Mouse (Mus musculus) small intestine, adult 2 months (tissue): ENCODE data around the gene Eci1. TPM values are rescaled to one million over a fixed set of nuclear protein-coding genes. Genes with fewer than 3 reads are reported as not detected.

Experiments used
- H3K27ac ChIP-seq: fragments of 200-500 bp; 2 replicates; pipeline ENCODE4 v1.5.1; 2012; ENCODE audit warnings: low read depth, low read length, control low read depth, inconsistent platforms; ENCODE audit not compliant: insufficient read depth
- H3K27me3 ChIP-seq: fragments of 200-500 bp; 2 replicates; pipeline ENCODE4 v1.6.1; 2012; ENCODE audit warnings: mild to moderate bottlenecking, moderate library complexity, low read length, inconsistent platforms; ENCODE audit not compliant: control insufficient read depth, insufficient read depth
- H3K36me3 ChIP-seq: fragments of 200-500 bp; 2 replicates; pipeline ENCODE4 v1.6.1; 2012; ENCODE audit warnings: mild to moderate bottlenecking, low read length, control low read depth, inconsistent platforms; ENCODE audit not compliant: control insufficient read depth, insufficient read depth
- H3K4me1 ChIP-seq: fragments of 200-500 bp; 2 replicates; pipeline ENCODE4 v1.6.1; 2012; ENCODE audit warnings: low read length, inconsistent platforms, mixed read lengths; ENCODE audit not compliant: control insufficient read depth, insufficient read depth, insufficient read length
- H3K4me3 ChIP-seq: fragments of 200-500 bp; 2 replicates; pipeline ENCODE4 v1.5.1; 2012; ENCODE audit warnings: low read depth, mild to moderate bottlenecking, control low read depth, inconsistent platforms, low read length, moderate library complexity
- CTCF ChIP-seq: fragments of 200-500 bp; IDR thresholded peaks from 2 replicates; pipeline ENCODE4 v1.5.1; 2012; ENCODE audit warnings: low read depth, mild to moderate bottlenecking, control low read depth, inconsistent platforms, low read length, moderate library complexity, mixed read lengths; ENCODE audit not compliant: insufficient replicate concordance, insufficient read length; ENCODE audit errors: extremely low read depth
- POLR2A ChIP-seq: fragments of 200-500 bp; IDR thresholded peaks from 2 replicates; pipeline ENCODE4 v1.6.1; 2012; ENCODE audit warnings: low read depth, mild to moderate bottlenecking, control low read depth, inconsistent platforms, low read length, moderate library complexity
- WGBS: fragments of 180-500 bp; shearing (Covaris S2); methylation state at CpG from one replicate; pipeline ENCODE4 v1.1.7; 2018; 5-methylcytosine and 5-hydroxymethylcytosine counted together
- polyA plus RNA-seq: library from polyadenylated mRNA; depleted of rRNA; stranded (reverse); fragments of >200 nt; gene quantifications from 2 replicates; pipeline ENCODE4 v1.2.3, GENCODE M21; 2012; rRNA removed

Eci1 gene
- polyA plus RNA-seq = 52.7 and 97.7 TPM in 2 replicates

DNA sequence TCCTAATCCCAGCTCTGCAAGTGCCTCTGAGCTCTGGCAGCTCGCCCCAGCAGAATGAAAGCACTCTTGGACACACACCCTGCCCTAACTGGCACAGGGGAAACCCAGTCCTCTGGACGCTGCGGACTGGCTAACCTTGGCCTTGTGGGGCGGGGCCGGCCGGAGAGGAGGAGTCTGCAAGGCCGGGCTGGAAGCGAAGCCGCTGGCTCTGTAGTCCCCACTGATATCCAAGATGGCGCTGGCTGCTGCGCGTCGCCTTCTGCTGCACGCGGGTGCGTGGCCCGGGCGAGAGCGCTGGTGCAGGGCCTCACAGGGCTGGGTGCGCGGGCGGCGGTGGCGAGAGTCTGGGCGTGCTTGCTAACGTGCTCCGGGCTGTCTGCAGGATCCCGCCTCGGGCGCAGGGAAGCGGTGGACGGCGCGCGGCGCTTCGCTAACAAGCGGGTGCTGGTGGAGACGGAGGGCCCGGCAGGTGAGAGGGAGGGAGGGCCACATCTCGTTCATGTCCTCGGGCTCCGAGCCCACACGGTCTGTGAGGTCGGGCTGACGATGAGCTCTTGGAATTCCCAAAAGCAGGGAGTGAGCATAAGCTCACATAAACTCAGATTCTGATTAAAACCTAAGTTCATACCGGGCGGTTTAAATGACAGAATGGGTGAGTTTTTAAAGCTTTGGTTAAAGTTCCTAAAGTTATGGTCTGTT, at the start of gene Eci1:
Gene Eci1 (plus strand): TSS at position 171 of the 699 bp plus-strand sequence.
- under 1% methylated on average over 48 of the region's 48 CpGs for WGBS
- peak within 1 kb of the TSS; percentile 96 for H3K27ac ChIP-seq
- peak; percentile 94 for TF ChIP-seq POLR2A
- TF ChIP-seq CTCF = peak; percentile 12; the same call in 1 of the 2 replicates
- H3K27me3 ChIP-seq = no peaks in the 10 kb centered on the region
- H3K4me1 ChIP-seq = peaks cover 3% of the 10 kb centered on the region
- peak within 1 kb of the TSS; percentile 100 for H3K4me3 ChIP-seq
- peaks cover 31% of the 10 kb centered on the region for H3K36me3 ChIP-seq

- TF ChIP-seq CTCF = no peak
- TF ChIP-seq POLR2A = no peak
- Histone ChIP-seq H3K27me3 (no peaks in the 10 kb centered on the region), H3K36me3 (peaks cover 37% of the 10 kb centered on the region), H3K27ac (no peak overlapping the region), H3K4me3 (no peak overlapping the region), H3K4me1 (no peaks in the 10 kb centered on the region)
- 77% methylated on average over 2 of the region's 2 CpGs for WGBS
These were observed 47.9 kb upstream of the Eci1 start for GRCm38 (mm10) chr17:24378496-24378895.

- Histone ChIP-seq H3K36me3 (peaks cover 40% of the 10 kb centered on the region), H3K4me1 (no peaks in the 10 kb centered on the region), H3K27ac (no peak overlapping the region), H3K27me3 (no peaks in the 10 kb centered on the region), H3K4me3 (no peak overlapping the region)
- 49% methylated on average over 8 of the region's 8 CpGs for WGBS
- TF ChIP-seq POLR2A = no peak
- no peak for TF ChIP-seq CTCF
These were observed 42.7 kb upstream of the Eci1 start for GRCm38 (mm10) chr17:24383789-24384188.

GRCm38 (mm10) chr17:24388711-24389110, 37.7 kb upstream of the Eci1 start:
- no peak overlapping the region for H3K27ac ChIP-seq
- H3K27me3 ChIP-seq = no peaks in the 10 kb centered on the region
- peaks cover 26% of the 10 kb centered on the region for H3K36me3 ChIP-seq
- WGBS = 93% methylated on average over 5 of the region's 5 CpGs
- no peak overlapping the region for H3K4me3 ChIP-seq
- no peaks in the 10 kb centered on the region; the same call in 1 of the 2 replicates for H3K4me1 ChIP-seq
- TF ChIP-seq CTCF (no peak), POLR2A (no peak)

GRCm38 (mm10) chr17:24389865-24390264, 36.6 kb upstream of the Eci1 start:
- WGBS = 4% methylated on average over 2 of the region's 2 CpGs
- H3K36me3 ChIP-seq = peaks cover 25% of the 10 kb centered on the region
- TF ChIP-seq POLR2A (no peak), CTCF (peak; percentile 60; the same call in 1 of the 2 replicates)
- H3K4me3 ChIP-seq = no peak overlapping the region
- no peak overlapping the region for H3K27ac ChIP-seq
- no peaks in the 10 kb centered on the region for H3K27me3 ChIP-seq
- no peaks in the 10 kb centered on the region; the same call in 1 of the 2 replicates for H3K4me1 ChIP-seq

DNA sequence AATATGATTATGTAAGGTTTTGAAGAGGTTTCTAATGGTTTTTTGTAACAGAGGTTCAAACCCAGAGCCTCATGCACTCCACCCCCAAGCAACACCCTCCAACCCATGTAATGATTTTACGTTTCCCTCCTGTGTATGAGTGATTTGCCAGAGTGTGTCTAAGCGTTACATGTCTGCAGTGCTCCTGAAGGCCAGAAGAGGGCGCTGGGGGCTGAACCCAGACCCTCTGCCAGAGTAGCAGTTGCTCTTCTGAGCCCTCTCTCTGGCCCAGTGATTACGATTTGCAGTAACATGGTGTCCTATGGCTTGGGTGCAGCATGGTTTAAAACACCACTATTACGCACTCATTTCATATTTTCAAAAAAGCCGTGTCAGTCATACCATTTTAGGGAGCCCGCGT, 35.3 kb upstream of the Eci1 start:
- Histone ChIP-seq H3K4me3 (no peak overlapping the region), H3K4me1 (no peaks in the 10 kb centered on the region; the same call in 1 of the 2 replicates), H3K27ac (no peak overlapping the region), H3K27me3 (no peaks in the 10 kb centered on the region), H3K36me3 (peaks cover 16% of the 10 kb centered on the region)
- no peak for TF ChIP-seq POLR2A
- TF ChIP-seq CTCF = peak; percentile 41; the same call in 1 of the 2 replicates
- WGBS = 79% methylated on average over 8 of the region's 8 CpGs

GRCm38 (mm10) chr17:24393527-24393926, 32.9 kb upstream of the Eci1 start:
- 16% methylated on average over 4 of the region's 4 CpGs for WGBS
- TF ChIP-seq POLR2A (no peak), CTCF (no peak)
- no peak overlapping the region for H3K27ac ChIP-seq
- peaks cover 9% of the 10 kb centered on the region for H3K36me3 ChIP-seq
- no peaks in the 10 kb centered on the region; the same call in 1 of the 2 replicates for H3K4me1 ChIP-seq
- H3K27me3 ChIP-seq = no peaks in the 10 kb centered on the region
- no peak overlapping the region for H3K4me3 ChIP-seq
